Mouse (Mus musculus): ENCODE results near the gene Ccdc93. TPM values are rescaled to one million over a fixed set of nuclear protein-coding genes. Genes with fewer than 3 reads are reported as not detected.

Gene Ccdc93
- 11.4 and 12.1 TPM in 2 replicates for polyA plus RNA-seq (2016; fragmentation: Nextera tagmentation; extraction: Ambion mirVana)

GRCm38 (mm10) chr1:121430938-121431928 lies at the start of gene Ccdc93:
TSS of gene Ccdc93 (plus strand) at chr1:121431049.
- Histone ChIP-seq H3K4me3 (peak within 1 kb of the TSS; percentile 89), H3K27ac (peak within 1 kb of the TSS; percentile 88), H3K36me3 (peaks cover 10% of the 10 kb centered on the region), H3K4me1 (peaks cover 10% of the 10 kb centered on the region), H3K9me3 (replicated peaks) (no peaks in the 10 kb centered on the region), H3K27me3 (ENCODE audit: low read depth, poor library complexity, severe bottlenecking) (no peaks in the 10 kb centered on the region)
- DNase-seq (ENCODE audit: low spot score): peak; percentile 99
- under 1% methylated on average over 47 of the region's 47 CpGs for WGBS

- Histone ChIP-seq H3K4me1 (no peaks in the 10 kb centered on the region), H3K27me3 (ENCODE audit: low read depth, poor library complexity, severe bottlenecking) (no peaks in the 10 kb centered on the region; the same call in 1 of the 2 replicates), H3K4me3 (no peak overlapping the region), H3K36me3 (no peaks in the 10 kb centered on the region), H3K9me3 (replicated peaks) (no peaks in the 10 kb centered on the region), H3K27ac (no peak overlapping the region)
- 86% methylated on average over 3 of the region's 3 CpGs for WGBS
- no peak for DNase-seq (ENCODE audit: low spot score)
These were observed 49.3 kb upstream of the Ccdc93 start for GRCm38 (mm10) chr1:121381562-121381961.

GRCm38 (mm10) chr1:121388312-121388711 lies 42.5 kb upstream of the Ccdc93 start:
- Histone ChIP-seq H3K27me3 (ENCODE audit: low read depth, poor library complexity, severe bottlenecking) (no peaks in the 10 kb centered on the region), H3K9me3 (replicated peaks) (no peaks in the 10 kb centered on the region), H3K4me1 (0 out of 2 replicates have a peak, but pooled peaks cover 5% of the 10 kb centered on the region), H3K36me3 (no peaks in the 10 kb centered on the region), H3K4me3 (no peak overlapping the region), H3K27ac (no peak overlapping the region)
- WGBS: 61% methylated on average over 6 of the region's 6 CpGs
- no peak for DNase-seq (ENCODE audit: low spot score)

GRCm38 (mm10) chr1:121388732-121389131 lies 42.1 kb upstream of the Ccdc93 start:
- H3K9me3 ChIP-seq (replicated peaks): no peaks in the 10 kb centered on the region
- H3K36me3 ChIP-seq: no peaks in the 10 kb centered on the region
- no peaks in the 10 kb centered on the region for H3K27me3 ChIP-seq (ENCODE audit: low read depth, poor library complexity, severe bottlenecking)
- 64% methylated on average over 7 of the region's 7 CpGs for WGBS
- peaks cover 6% of the 10 kb centered on the region; the same call in 1 of the 2 replicates for H3K4me1 ChIP-seq
- no peak overlapping the region for H3K4me3 ChIP-seq
- no peak overlapping the region for H3K27ac ChIP-seq
- no peak for DNase-seq (ENCODE audit: low spot score)

DNA sequence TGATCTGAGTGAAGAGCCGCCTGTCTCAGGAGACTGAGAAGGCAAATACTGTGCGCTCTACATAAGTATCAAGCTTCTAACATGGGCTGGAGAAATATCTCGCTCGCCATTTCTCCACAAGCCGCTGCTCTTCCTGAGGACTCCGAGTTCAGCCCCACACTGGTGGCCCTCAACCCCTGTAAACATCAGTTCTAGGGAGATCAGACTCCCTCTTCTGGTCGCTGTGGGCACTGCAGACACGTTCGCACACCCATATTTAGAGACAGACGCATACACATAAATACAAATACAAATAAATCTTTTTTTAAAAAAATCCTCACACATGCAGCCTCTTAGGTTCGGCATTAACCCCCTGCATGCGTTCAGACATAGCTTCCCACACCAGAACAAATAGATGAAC lies 41.3 kb upstream of the Ccdc93 start:
- H3K9me3 ChIP-seq (replicated peaks): no peaks in the 10 kb centered on the region
- peaks cover 14% of the 10 kb centered on the region for H3K4me1 ChIP-seq
- no peaks in the 10 kb centered on the region for H3K27me3 ChIP-seq (ENCODE audit: low read depth, poor library complexity, severe bottlenecking)
- no peak overlapping the region for H3K27ac ChIP-seq
- WGBS: 89% methylated on average over 12 of the region's 12 CpGs
- no peaks in the 10 kb centered on the region for H3K36me3 ChIP-seq
- no peak overlapping the region for H3K4me3 ChIP-seq
- no peak for DNase-seq (ENCODE audit: low spot score)

GRCm38 (mm10) chr1:121390003-121390402 lies 40.8 kb upstream of the Ccdc93 start:
- DNase-seq (ENCODE audit: low spot score): no peak
- no peaks in the 10 kb centered on the region for H3K36me3 ChIP-seq
- no peaks in the 10 kb centered on the region for H3K9me3 ChIP-seq (replicated peaks)
- H3K4me1 ChIP-seq: peaks cover 18% of the 10 kb centered on the region
- no peak overlapping the region for H3K27ac ChIP-seq
- no peak overlapping the region for H3K4me3 ChIP-seq
- no peaks in the 10 kb centered on the region for H3K27me3 ChIP-seq (ENCODE audit: low read depth, poor library complexity, severe bottlenecking)
- WGBS: 98% methylated on average over 5 of the region's 5 CpGs

- no peak for DNase-seq (ENCODE audit: low spot score)
- WGBS: 77% methylated on average over 13 of the region's 13 CpGs
- Histone ChIP-seq H3K27ac (no peak overlapping the region), H3K9me3 (replicated peaks) (no peaks in the 10 kb centered on the region), H3K36me3 (no peaks in the 10 kb centered on the region), H3K4me1 (peaks cover 22% of the 10 kb centered on the region), H3K27me3 (ENCODE audit: low read depth, poor library complexity, severe bottlenecking) (no peaks in the 10 kb centered on the region), H3K4me3 (no peak overlapping the region)
These were observed 40.4 kb upstream of the Ccdc93 start for GRCm38 (mm10) chr1:121390421-121390820.

GRCm38 (mm10) chr1:121390855-121391254 lies 40.0 kb upstream of the Ccdc93 start:
- Histone ChIP-seq H3K27me3 (ENCODE audit: low read depth, poor library complexity, severe bottlenecking) (no peaks in the 10 kb centered on the region), H3K36me3 (no peaks in the 10 kb centered on the region), H3K4me3 (no peak overlapping the region), H3K4me1 (peaks cover 25% of the 10 kb centered on the region), H3K9me3 (replicated peaks) (no peaks in the 10 kb centered on the region), H3K27ac (no peak overlapping the region)
- no peak for DNase-seq (ENCODE audit: low spot score)
- WGBS: 92% methylated on average over 8 of the region's 8 CpGs

DNA sequence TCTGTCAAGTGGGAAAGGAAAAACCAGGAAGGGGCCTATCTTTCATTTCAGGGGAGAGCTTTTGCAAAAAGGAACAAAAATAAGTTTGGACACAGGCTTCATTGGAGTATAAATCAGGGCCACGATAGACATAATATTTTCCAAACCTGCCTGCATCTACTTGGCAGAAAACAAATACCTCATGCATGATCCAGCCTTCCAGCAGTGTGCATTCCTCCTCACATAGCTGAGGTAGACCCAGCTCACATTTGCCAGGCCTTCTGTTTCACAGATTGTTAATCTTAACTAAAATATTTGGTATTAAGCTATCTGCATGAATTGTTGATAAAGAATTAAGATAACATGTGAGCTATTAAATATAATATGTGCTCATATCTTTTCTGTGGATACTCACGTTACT lies 37.7 kb upstream of the Ccdc93 start:
- Histone ChIP-seq H3K27me3 (ENCODE audit: low read depth, poor library complexity, severe bottlenecking) (no peaks in the 10 kb centered on the region), H3K9me3 (replicated peaks) (no peaks in the 10 kb centered on the region), H3K4me3 (no peak overlapping the region), H3K27ac (no peak overlapping the region), H3K36me3 (no peaks in the 10 kb centered on the region), H3K4me1 (peaks cover 25% of the 10 kb centered on the region)
- DNase-seq (ENCODE audit: low spot score): no peak
- WGBS: 93% methylated on average over 2 of the region's 2 CpGs

DNA sequence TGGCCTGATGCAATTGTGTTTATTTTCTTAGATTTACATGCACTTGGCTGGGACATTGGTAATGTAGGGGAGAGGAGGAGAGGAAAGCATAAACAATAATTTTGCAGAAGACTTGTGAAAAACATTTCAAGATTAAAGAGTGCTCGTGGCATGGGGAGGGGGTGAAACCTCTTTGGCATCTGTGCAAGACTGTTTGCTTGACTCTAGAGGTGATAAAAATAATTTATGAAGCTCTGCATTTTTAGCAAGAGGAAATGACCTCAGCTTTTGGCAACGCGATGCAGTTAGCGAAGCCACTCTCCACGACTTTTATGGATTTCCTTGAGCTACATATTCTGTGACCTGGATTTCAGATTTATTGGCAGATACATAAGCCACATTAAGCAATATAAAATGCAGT lies 36.1 kb upstream of the Ccdc93 start:
- Histone ChIP-seq H3K9me3 (replicated peaks) (no peaks in the 10 kb centered on the region), H3K4me3 (no peak overlapping the region), H3K36me3 (no peaks in the 10 kb centered on the region), H3K4me1 (peaks cover 19% of the 10 kb centered on the region), H3K27ac (0 out of 2 replicates have a peak overlapping the region, but pooled peaks have one; percentile 53), H3K27me3 (ENCODE audit: low read depth, poor library complexity, severe bottlenecking) (no peaks in the 10 kb centered on the region)
- DNase-seq (ENCODE audit: low spot score): no peak
- WGBS: 46% methylated on average over 5 of the region's 5 CpGs

GRCm38 (mm10) chr1:121396501-121396900 lies 34.3 kb upstream of the Ccdc93 start:
- H3K36me3 ChIP-seq: no peaks in the 10 kb centered on the region
- no peak for DNase-seq (ENCODE audit: low spot score)
- 86% methylated on average over 4 of the region's 4 CpGs for WGBS

DNA sequence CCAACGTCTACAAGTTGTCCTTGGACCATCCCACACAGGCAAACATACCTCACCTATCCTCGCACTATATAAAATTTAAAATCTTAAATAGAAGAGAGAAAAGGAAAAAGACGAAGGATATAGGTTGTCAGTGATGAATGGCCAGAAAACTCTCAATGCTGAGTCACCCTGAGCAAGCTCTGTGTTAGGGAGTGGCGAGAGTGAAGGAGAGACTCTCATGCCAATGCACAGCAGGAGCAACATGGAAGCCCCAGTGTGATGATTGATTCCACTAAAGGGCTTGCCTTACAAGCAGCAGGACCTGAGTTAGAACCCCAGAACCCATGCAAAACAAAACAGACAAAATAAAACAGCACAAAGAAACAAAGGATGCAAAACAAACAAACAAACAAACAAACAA lies 32.6 kb upstream of the Ccdc93 start:
- no peaks in the 10 kb centered on the region for H3K36me3 ChIP-seq
- DNase-seq (ENCODE audit: low spot score): no peak
- no peaks in the 10 kb centered on the region for H3K9me3 ChIP-seq (replicated peaks)
- H3K4me3 ChIP-seq: no peak overlapping the region
- 79% methylated on average over 4 of the region's 4 CpGs for WGBS
- H3K27ac ChIP-seq: no peak overlapping the region
- H3K27me3 ChIP-seq (ENCODE audit: low read depth, poor library complexity, severe bottlenecking): no peaks in the 10 kb centered on the region
- H3K4me1 ChIP-seq: peaks cover 19% of the 10 kb centered on the region

More at GRCm38 (mm10) chr1:121396501-121396900, 34.3 kb upstream of the Ccdc93 start:
- Histone ChIP-seq H3K27ac (no peak overlapping the region), H3K4me1 (peaks cover 19% of the 10 kb centered on the region), H3K27me3 (ENCODE audit: low read depth, poor library complexity, severe bottlenecking) (no peaks in the 10 kb centered on the region), H3K9me3 (replicated peaks) (no peaks in the 10 kb centered on the region), H3K4me3 (no peak overlapping the region)
